8 mouse cellular contexts compared by ENCODE assay signal in the genomic region with DNA sequence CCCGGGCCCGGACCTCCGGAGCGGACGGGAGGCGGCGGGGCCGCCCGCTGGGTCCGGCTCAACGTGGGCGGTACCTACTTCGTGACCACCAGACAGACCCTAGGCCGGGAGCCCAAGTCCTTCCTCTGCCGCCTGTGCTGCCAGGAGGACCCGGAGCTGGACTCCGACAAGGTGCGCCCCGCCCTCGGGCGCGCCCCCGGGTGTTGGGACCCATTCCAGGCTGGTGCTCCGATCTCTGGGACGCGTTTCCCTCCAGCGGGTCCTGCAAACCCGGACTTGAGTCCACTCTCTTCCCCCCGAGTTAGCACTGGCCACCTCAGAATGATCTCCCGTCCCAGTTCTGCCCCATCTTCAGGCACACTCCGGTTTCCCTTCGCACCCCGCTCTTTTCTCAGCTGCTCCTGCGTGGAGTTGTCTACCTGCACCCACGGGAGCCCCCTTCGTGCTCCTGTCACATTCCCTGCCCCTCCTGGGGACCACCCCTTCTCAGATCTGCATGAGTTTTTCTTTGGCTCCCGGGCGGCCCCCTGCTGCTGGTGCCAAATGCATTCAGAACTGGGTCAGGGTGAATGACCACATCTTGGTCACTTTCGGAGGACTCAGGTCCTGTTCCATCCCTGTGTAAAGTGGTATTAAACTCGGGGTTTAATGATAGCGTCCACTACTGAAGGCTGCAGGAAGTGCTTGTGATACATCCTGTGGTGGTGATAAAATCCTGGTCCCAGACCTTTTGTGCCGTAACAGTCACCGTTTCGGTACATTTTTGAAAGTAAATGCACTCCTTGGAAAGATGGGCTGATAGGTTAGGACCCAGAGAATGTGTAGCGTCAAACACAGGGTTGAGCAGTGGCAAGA. TPM values are rescaled to one million over a fixed set of nuclear protein-coding genes. Genes with fewer than 3 reads are reported as not detected.
DNase-seq lines count a peak whose midpoint lies in the region; ATAC-seq lines count a peak whose summit lies in the region.

No protein-coding gene starts in this region.

- peaks cover 21% of the 10 kb centered on the region for H3K4me1 ChIP-seq in embryonic facial prominence, embryonic 14.5 days (ENCODE audit: control insufficient read depth, insufficient read depth, low read length)
- H3K4me1 ChIP-seq in liver, embryonic 12.5 days, result peaks cover 41% of the 10 kb centered on the region
- peaks cover 14% of the 10 kb centered on the region for H3K4me1 ChIP-seq in neural tube, embryonic 11.5 days (ENCODE audit: control insufficient read depth, insufficient read depth, low read length)

- H3K27me3 ChIP-seq in embryonic facial prominence, embryonic 14.5 days (replicated peaks; ENCODE audit: control insufficient read depth, insufficient read depth, low read length), result no peaks in the 10 kb centered on the region
- no peaks in the 10 kb centered on the region for H3K27me3 ChIP-seq in liver, embryonic 12.5 days (replicated peaks)
- no peaks in the 10 kb centered on the region for H3K27me3 ChIP-seq in neural tube, embryonic 11.5 days (ENCODE audit: control insufficient read depth, insufficient read depth, low read length)

- peak; percentile 57 for DNase-seq in 3T3-L1 (ENCODE audit: low read depth, low spot score)
- peak; percentile 78 for DNase-seq in adrenal gland, adult 2 months
- peak; percentile 63 for DNase-seq in embryonic facial prominence, embryonic 14.5 days (ENCODE audit: low spot score)
- DNase-seq in heart, adult 8-10 months (ENCODE audit: low spot score), result peak; percentile 57
- DNase-seq in kidney, adult 9 months, result peak; percentile 67
- peak; percentile 49 for DNase-seq in neural tube, embryonic 11.5 days (ENCODE audit: low spot score)
- peak; percentile 46 for DNase-seq in thymus, postnatal 0 days (ENCODE audit: low spot score)

- H3K9ac ChIP-seq in embryonic facial prominence, embryonic 14.5 days (ENCODE audit: low read depth, low read length), result peak overlapping the region; percentile 95
- peak overlapping the region; percentile 92 for H3K9ac ChIP-seq in liver, embryonic 12.5 days
- H3K9ac ChIP-seq in neural tube, embryonic 11.5 days (ENCODE audit: low read length), result peak overlapping the region; percentile 95

- ATAC-seq in embryonic facial prominence, embryonic 14.5 days (ENCODE audit: low read depth), result peak; percentile 59
- ATAC-seq in liver, embryonic 12.5 days, result peak; percentile 72
- peak; percentile 71 for ATAC-seq in neural tube, embryonic 11.5 days (ENCODE audit: insufficient read depth, low FRiP score, low TSS enrichment)

- H3K36me3 ChIP-seq in embryonic facial prominence, embryonic 14.5 days (ENCODE audit: control insufficient read depth, insufficient read depth, low read length), result peaks cover 32% of the 10 kb centered on the region
- H3K36me3 ChIP-seq in liver, embryonic 12.5 days, result peaks cover 38% of the 10 kb centered on the region
- H3K36me3 ChIP-seq in neural tube, embryonic 11.5 days (ENCODE audit: control insufficient read depth, insufficient read depth, low read length), result peaks cover 5% of the 10 kb centered on the region; the same call in 1 of the 2 replicates

- 2% methylated on average over 26 of the region's 45 CpGs for WGBS in embryonic facial prominence, embryonic 14.5 days
- WGBS in liver, embryonic 12.5 days (ENCODE audit: insufficient replicate concordance), result 1% methylated on average over 38 of the region's 45 CpGs
- 3% methylated on average over 43 of the region's 45 CpGs for WGBS in neural tube, embryonic 11.5 days

- peak overlapping the region; percentile 74 for H3K4me3 ChIP-seq in embryonic facial prominence, embryonic 14.5 days (ENCODE audit: low read depth, low read length)
- H3K4me3 ChIP-seq in liver, embryonic 12.5 days, result peak overlapping the region; percentile 95
- peak overlapping the region; percentile 96 for H3K4me3 ChIP-seq in neural tube, embryonic 11.5 days (ENCODE audit: low read depth, low read length)

- H3K9me3 ChIP-seq in embryonic facial prominence, embryonic 14.5 days (ENCODE audit: control insufficient read depth, low read length), result no peaks in the 10 kb centered on the region
- H3K9me3 ChIP-seq in liver, embryonic 12.5 days (replicated peaks), result no peaks in the 10 kb centered on the region
- no peaks in the 10 kb centered on the region for H3K9me3 ChIP-seq in neural tube, embryonic 11.5 days (ENCODE audit: control insufficient read depth, low read length)

- peak overlapping the region; percentile 88 for H3K27ac ChIP-seq in embryonic facial prominence, embryonic 14.5 days (replicated peaks; ENCODE audit: low read depth, low read length)
- peak overlapping the region; percentile 88 for H3K27ac ChIP-seq in liver, embryonic 12.5 days
- peak overlapping the region; percentile 75 for H3K27ac ChIP-seq in neural tube, embryonic 11.5 days (ENCODE audit: low read depth, low read length)

- H3K4me2 ChIP-seq in embryonic facial prominence, embryonic 14.5 days (ENCODE audit: low read depth, low read length), result peak overlapping the region; percentile 99
- peak overlapping the region; percentile 99 for H3K4me2 ChIP-seq in liver, embryonic 12.5 days
- peak overlapping the region; percentile 87 for H3K4me2 ChIP-seq in neural tube, embryonic 11.5 days (ENCODE audit: low read depth)

RNA-seq across cellular contexts. Expression of a gene that starts 0.6 kb away (rescaled TPM):
- total RNA-seq in adrenal gland, adult 2 months (2021), result 10 to 100 TPM; 52.1 to 72.0 TPM
- polyA plus RNA-seq in adrenal gland, adult 2 months (2012; rRNA removed), result 62.9 and 80.0 TPM in 2 replicates
- 21.8 and 22.6 TPM in 2 replicates for polyA plus RNA-seq in embryonic facial prominence, embryonic 14.5 days (2014; fragmentation: Nextera tagmentation; extraction: Ambion mirVana)
- total RNA-seq in heart, adult 8-10 months (2022), result 10 to 100 TPM; 29.3 to 34.0 (median 29.7) TPM
- polyA plus RNA-seq in liver, embryonic 12.5 days (2016; fragmentation: Nextera tagmentation; extraction: Ambion mirVana), result 8.6 and 9.3 TPM in 2 replicates
- 22.0 and 25.7 TPM in 2 replicates for polyA plus RNA-seq in neural tube, embryonic 11.5 days (2014; fragmentation: Nextera tagmentation; extraction: Ambion mirVana)
- 30.5 and 37.5 TPM in 2 replicates for polyA plus RNA-seq in thymus, postnatal 0 days (2015; fragmentation: Nextera tagmentation; extraction: Ambion mirVana)

RNA-seq across cellular contexts. Expression of a gene that starts 0.8 kb away (rescaled TPM):
- 100 to 1,000 TPM; 734 to 761 TPM for total RNA-seq in adrenal gland, adult 2 months (2021)
- 14.2 and 14.9 TPM in 2 replicates for polyA plus RNA-seq in adrenal gland, adult 2 months (2012; rRNA removed)
- polyA plus RNA-seq in embryonic facial prominence, embryonic 14.5 days (2014; fragmentation: Nextera tagmentation; extraction: Ambion mirVana), result 841 and 943 TPM in 2 replicates
- total RNA-seq in heart, adult 8-10 months (2022), result 1,000 to 10,000 TPM; 2,233 to 2,384 (median 2,275) TPM
- polyA plus RNA-seq in liver, embryonic 12.5 days (2016; fragmentation: Nextera tagmentation; extraction: Ambion mirVana), result 624 and 630 TPM in 2 replicates
- 866 and 868 TPM in 2 replicates for polyA plus RNA-seq in neural tube, embryonic 11.5 days (2014; fragmentation: Nextera tagmentation; extraction: Ambion mirVana)
- 1,461 and 1,502 TPM in 2 replicates for polyA plus RNA-seq in thymus, postnatal 0 days (2015; fragmentation: Nextera tagmentation; extraction: Ambion mirVana)

RNA-seq across cellular contexts. Expression of a gene that starts 17.0 kb away (rescaled TPM):
- total RNA-seq in adrenal gland, adult 2 months (2021), result 100 to 1,000 TPM; 163 to 165 TPM
- 96.1 and 100 TPM in 2 replicates for polyA plus RNA-seq in adrenal gland, adult 2 months (2012; rRNA removed)
- polyA plus RNA-seq in embryonic facial prominence, embryonic 14.5 days (2014; fragmentation: Nextera tagmentation; extraction: Ambion mirVana), result 175 and 185 TPM in 2 replicates
- 100 to 1,000 TPM; 139 to 160 (median 146) TPM for total RNA-seq in heart, adult 8-10 months (2022)
- polyA plus RNA-seq in liver, embryonic 12.5 days (2016; fragmentation: Nextera tagmentation; extraction: Ambion mirVana), result 116 and 120 TPM in 2 replicates
- 221 and 230 TPM in 2 replicates for polyA plus RNA-seq in neural tube, embryonic 11.5 days (2014; fragmentation: Nextera tagmentation; extraction: Ambion mirVana)
- 408 and 411 TPM in 2 replicates for polyA plus RNA-seq in thymus, postnatal 0 days (2015; fragmentation: Nextera tagmentation; extraction: Ambion mirVana)

RNA-seq across cellular contexts. Expression of a gene that starts 19.8 kb away (rescaled TPM):
- under 1 TPM; 0.14 to 0.52 TPM for total RNA-seq in adrenal gland, adult 2 months (2021)
- 0.55 and 0.59 TPM in 2 replicates for polyA plus RNA-seq in adrenal gland, adult 2 months (2012; rRNA removed)
- 0.11 TPM in 1 of 2 replicates, not detected in the other for polyA plus RNA-seq in embryonic facial prominence, embryonic 14.5 days (2014; fragmentation: Nextera tagmentation; extraction: Ambion mirVana)
- total RNA-seq in heart, adult 8-10 months (2022), result under 1 TPM in 1 of 4 experiments, not detected in 3; 0.16 TPM
- polyA plus RNA-seq in liver, embryonic 12.5 days (2016; fragmentation: Nextera tagmentation; extraction: Ambion mirVana), result 0.18 and 0.22 TPM in 2 replicates
- 0.12 TPM in 1 of 2 replicates, not detected in the other for polyA plus RNA-seq in neural tube, embryonic 11.5 days (2014; fragmentation: Nextera tagmentation; extraction: Ambion mirVana)
- polyA plus RNA-seq in thymus, postnatal 0 days (2015; fragmentation: Nextera tagmentation; extraction: Ambion mirVana), result 0.89 and 1.1 TPM in 2 replicates

RNA-seq across cellular contexts. Expression of a gene that starts 38.8 kb away (rescaled TPM):
- total RNA-seq in adrenal gland, adult 2 months (2021), result 100 to 1,000 TPM in 1 of 2 experiments, 10 to 100 TPM in 1; 67.8 to 169 TPM
- polyA plus RNA-seq in adrenal gland, adult 2 months (2012; rRNA removed), result 63.0 and 75.9 TPM in 2 replicates
- polyA plus RNA-seq in embryonic facial prominence, embryonic 14.5 days (2014; fragmentation: Nextera tagmentation; extraction: Ambion mirVana), result 11.7 and 12.3 TPM in 2 replicates
- 1 to 10 TPM; 4.1 to 5.3 (median 4.8) TPM for total RNA-seq in heart, adult 8-10 months (2022)
- polyA plus RNA-seq in liver, embryonic 12.5 days (2016; fragmentation: Nextera tagmentation; extraction: Ambion mirVana), result 4.2 TPM in 2 replicates
- polyA plus RNA-seq in neural tube, embryonic 11.5 days (2014; fragmentation: Nextera tagmentation; extraction: Ambion mirVana), result 18.1 and 18.5 TPM in 2 replicates
- 5.3 and 5.4 TPM in 2 replicates for polyA plus RNA-seq in thymus, postnatal 0 days (2015; fragmentation: Nextera tagmentation; extraction: Ambion mirVana)

Comparison
In these comparisons a context has a peak if more than half of its experiments do, and no peak if none do; other contexts are left out.
1. Peak in every context shown above with its lines: DNase-seq, ATAC-seq, H3K4me3 ChIP-seq and H3K27ac ChIP-seq.
2. RNA of a gene that starts 0.8 kb away (polyA plus RNA-seq): 1,461 to 1,502 TPM in thymus, postnatal 0 days, 841 to 943 TPM in embryonic facial prominence, embryonic 14.5 days, 866 to 868 TPM in neural tube, embryonic 11.5 days and 624 to 630 TPM in liver, embryonic 12.5 days; 14.2 to 14.9 TPM in adrenal gland, adult 2 months; every median in the first group is over 10 times any median in the second.